Mouse (Mus musculus) embryonic facial prominence, embryonic 13.5 days (tissue): ENCODE data around the gene Foxn1. TPM values are rescaled to one million over a fixed set of nuclear protein-coding genes. Genes with fewer than 3 reads are reported as not detected.

ENCODE experiments used
- ATAC-seq: fragments of 200-750 bp; cut with Nextera tagmentation; 2 replicates; pipeline ENCODE4 v1.8.0; 2017; ENCODE audit warnings: low read depth; ENCODE audit not compliant: insufficient number of reproducible peaks, insufficient read depth, low FRiP score, low TSS enrichment
- H3K27ac ChIP-seq: fragments of 300-500 bp; sonication (generic); 2 replicates; pipeline ENCODE4 v1.5.1; 2015; ENCODE audit warnings: moderate library complexity, mild to moderate bottlenecking, inconsistent platforms
- H3K27me3 ChIP-seq: fragments of 300-500 bp; sonication (generic); 2 replicates; pipeline ENCODE4 v1.6.1; 2015; ENCODE audit warnings: mild to moderate bottlenecking, inconsistent platforms
- H3K36me3 ChIP-seq: fragments of 300-500 bp; sonication (generic); 2 replicates; pipeline ENCODE4 v1.6.1; 2015; ENCODE audit warnings: mild to moderate bottlenecking, inconsistent platforms
- H3K4me1 ChIP-seq: fragments of 300-500 bp; sonication (generic); 2 replicates; pipeline ENCODE4 v1.6.1; 2015; ENCODE audit warnings: inconsistent platforms
- H3K4me2 ChIP-seq: fragments of 300-500 bp; sonication (generic); 2 replicates; pipeline ENCODE4 v1.6.1; 2015; ENCODE audit warnings: moderate library complexity, mild to moderate bottlenecking, inconsistent platforms
- H3K4me3 ChIP-seq: fragments of 300-500 bp; sonication (generic); 2 replicates; pipeline ENCODE4 v1.5.1; 2015; ENCODE audit warnings: mild to moderate bottlenecking, inconsistent platforms
- H3K9ac ChIP-seq: fragments of 300-500 bp; sonication (generic); 2 replicates; pipeline ENCODE4 v1.6.1; 2015; ENCODE audit warnings: mild to moderate bottlenecking, inconsistent platforms
- H3K9me3 ChIP-seq: fragments of 300-500 bp; sonication (generic); 2 replicates; pipeline ENCODE4 v1.6.1; 2016; ENCODE audit warnings: inconsistent platforms
- WGBS: fragments of 180-500 bp; shearing (Covaris S2); methylation state at CpG from one replicate; pipeline ENCODE4 v1.1.7; 2015; ENCODE audit warnings: mixed read lengths; 5-methylcytosine and 5-hydroxymethylcytosine counted together
- polyA plus RNA-seq: library from polyadenylated mRNA; unstranded; fragments of >200 nt; fragmentation: Nextera tagmentation; extraction: Ambion mirVana; gene quantifications from 2 replicates; pipeline ENCODE4 v1.2.1, GENCODE M21; 2015

Foxn1 gene
- polyA plus RNA-seq, 1 experiment from 2014 or later = 1.1 TPM

GRCm38 (mm10) chr11:78344328-78344889 lies 41.9 kb downstream of the Foxn1 start:
- H3K27ac ChIP-seq = peak overlapping the region; percentile 94
- 81% methylated on average over 6 of the region's 6 CpGs for WGBS

GRCm38 (mm10) chr11:78343381-78344327 lies 42.7 kb downstream of the Foxn1 start, which contains the start of gene Unc119:
Gene Unc119, plus strand, starts transcription at chr11:78343482.
- peak within 1 kb of the TSS; percentile 84 for H3K4me2 ChIP-seq
- H3K27ac ChIP-seq = peak within 1 kb of the TSS; percentile 94
- H3K9me3 ChIP-seq = no peaks in the 10 kb centered on the region
- H3K9ac ChIP-seq = peak within 1 kb of the TSS; percentile 96
- peak within 1 kb of the TSS; percentile 79 for H3K4me3 ChIP-seq
- ATAC-seq = peak; percentile 82
- WGBS = 2% methylated on average over 50 of the region's 66 CpGs
- H3K4me1 ChIP-seq = peaks cover 40% of the 10 kb centered on the region
- no peaks in the 10 kb centered on the region for H3K27me3 ChIP-seq
- peaks cover 44% of the 10 kb centered on the region for H3K36me3 ChIP-seq

More at GRCm38 (mm10) chr11:78344328-78344889, 41.9 kb downstream of the Foxn1 start:
- Histone ChIP-seq H3K36me3 (peaks cover 43% of the 10 kb centered on the region), H3K4me3 (peak overlapping the region; percentile 79), H3K9me3 (no peaks in the 10 kb centered on the region), H3K4me2 (peak overlapping the region; percentile 84), H3K9ac (peak overlapping the region; percentile 96), H3K4me1 (peaks cover 42% of the 10 kb centered on the region), H3K27me3 (no peaks in the 10 kb centered on the region)
- ATAC-seq = no peak

DNA sequence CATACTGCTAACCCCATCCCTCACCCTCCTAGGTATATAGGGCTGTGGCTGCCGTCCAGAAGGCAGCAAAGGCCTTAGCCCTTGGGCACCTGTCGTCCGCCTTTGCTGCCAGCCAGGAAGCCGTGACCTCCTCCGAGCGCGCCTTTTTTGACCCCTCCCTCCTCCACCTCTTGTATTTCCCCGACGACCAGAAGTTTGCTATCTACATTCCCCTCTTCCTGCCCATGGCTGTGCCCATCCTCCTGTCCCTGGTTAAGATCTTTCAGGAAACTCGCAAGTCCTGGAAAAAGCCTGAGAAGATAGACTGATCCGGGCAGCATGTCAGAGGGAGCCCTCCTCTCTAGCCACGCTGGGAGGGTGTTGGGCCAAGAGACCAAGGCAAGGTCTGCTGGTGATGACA lies 44.7 kb downstream of the Foxn1 start:
- H3K4me3 ChIP-seq = no peak overlapping the region
- no peak overlapping the region for H3K4me2 ChIP-seq
- no peak for ATAC-seq
- no peaks in the 10 kb centered on the region for H3K27me3 ChIP-seq
- H3K9ac ChIP-seq = no peak overlapping the region
- no peaks in the 10 kb centered on the region for H3K9me3 ChIP-seq
- 85% methylated on average over 12 of the region's 12 CpGs for WGBS
- H3K27ac ChIP-seq = no peak overlapping the region
- H3K36me3 ChIP-seq = peaks cover 46% of the 10 kb centered on the region
- H3K4me1 ChIP-seq = peaks cover 34% of the 10 kb centered on the region

DNA sequence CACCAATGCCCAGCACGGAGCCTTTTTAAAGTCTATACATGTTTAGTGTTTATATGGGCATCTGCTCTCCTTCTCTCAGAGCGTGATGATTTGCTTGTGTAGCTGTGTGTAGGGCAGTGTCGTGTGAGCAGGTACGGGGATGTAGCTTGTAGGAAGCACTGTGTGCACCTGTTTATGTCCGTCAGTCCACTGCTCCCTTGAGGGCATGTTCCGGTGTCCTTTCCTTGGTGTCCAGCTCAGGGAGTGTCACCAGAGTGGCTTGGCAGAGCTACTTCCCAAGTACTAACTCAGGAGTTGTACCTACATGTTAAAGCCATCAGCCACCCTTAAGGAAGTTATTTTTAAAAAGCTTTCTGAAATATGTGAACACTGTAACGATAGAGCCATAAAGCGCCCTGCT lies 49.3 kb downstream of the Foxn1 start:
- no peak overlapping the region for H3K4me2 ChIP-seq
- 94% methylated on average over 8 of the region's 8 CpGs for WGBS
- no peaks in the 10 kb centered on the region for H3K27me3 ChIP-seq
- H3K9ac ChIP-seq = no peak overlapping the region
- H3K9me3 ChIP-seq = no peaks in the 10 kb centered on the region
- no peak for ATAC-seq
- H3K4me1 ChIP-seq = no peaks in the 10 kb centered on the region
- H3K4me3 ChIP-seq = no peak overlapping the region
- peaks cover 89% of the 10 kb centered on the region for H3K36me3 ChIP-seq
- no peak overlapping the region for H3K27ac ChIP-seq

DNA sequence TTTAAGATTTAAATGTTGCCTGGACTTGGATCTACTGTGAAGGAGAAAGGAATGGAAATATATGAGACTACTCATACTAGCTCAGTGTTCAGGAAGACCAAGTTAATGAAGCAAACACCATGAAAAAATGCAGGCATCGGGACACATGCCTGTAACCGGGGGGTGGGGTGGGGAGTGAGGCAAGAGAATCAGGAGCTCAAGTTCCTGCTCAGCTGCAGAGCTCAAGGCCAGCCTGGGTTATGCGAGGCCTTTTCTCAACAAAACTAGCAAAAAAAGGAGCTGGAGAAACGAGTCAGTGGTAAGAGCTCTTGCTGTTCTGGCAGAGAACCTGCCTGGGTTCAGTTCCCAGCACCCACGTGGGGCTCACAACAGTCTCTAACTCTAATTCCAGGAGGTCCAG lies 52.4 kb downstream of the Foxn1 start:
- Histone ChIP-seq H3K36me3 (peaks cover 61% of the 10 kb centered on the region), H3K4me3 (no peak overlapping the region), H3K9ac (no peak overlapping the region), H3K27ac (no peak overlapping the region), H3K9me3 (no peaks in the 10 kb centered on the region), H3K27me3 (no peaks in the 10 kb centered on the region), H3K4me2 (no peak overlapping the region), H3K4me1 (peaks cover 4% of the 10 kb centered on the region)
- ATAC-seq = no peak
- 86% methylated on average over 5 of the region's 5 CpGs for WGBS

DNA sequence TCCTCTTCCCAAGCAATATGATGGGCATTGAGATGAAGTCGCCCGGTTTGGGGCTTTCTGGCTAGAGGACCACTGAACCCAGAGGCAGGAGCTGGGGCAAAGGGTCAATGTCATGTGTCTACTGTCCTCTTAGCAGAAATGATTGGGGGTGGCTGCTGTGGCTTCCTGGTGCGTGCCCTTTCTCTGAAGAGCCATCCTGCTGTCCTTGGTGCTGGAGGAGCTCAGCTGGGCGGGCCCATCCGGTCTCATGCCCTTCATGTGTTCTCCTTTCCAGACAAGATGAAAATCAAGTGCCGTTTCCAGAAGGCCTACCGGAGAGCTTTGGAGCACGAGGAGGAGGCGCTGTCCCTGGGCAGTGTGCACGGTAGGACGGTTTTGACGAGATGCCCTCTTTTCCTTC lies 53.7 kb downstream of the Foxn1 start:
- WGBS = 93% methylated on average over 12 of the region's 12 CpGs
- no peaks in the 10 kb centered on the region for H3K27me3 ChIP-seq
- H3K27ac ChIP-seq = no peak overlapping the region
- H3K4me1 ChIP-seq = peaks cover 7% of the 10 kb centered on the region
- no peaks in the 10 kb centered on the region for H3K9me3 ChIP-seq
- no peak for ATAC-seq
- no peak overlapping the region for H3K9ac ChIP-seq
- no peak overlapping the region for H3K4me2 ChIP-seq
- peaks cover 50% of the 10 kb centered on the region for H3K36me3 ChIP-seq
- H3K4me3 ChIP-seq = no peak overlapping the region

GRCm38 (mm10) chr11:78328512-78329056 lies 57.8 kb downstream of the Foxn1 start:
- peaks cover 15% of the 10 kb centered on the region for H3K36me3 ChIP-seq
- no peak overlapping the region for H3K27ac ChIP-seq
- no peaks in the 10 kb centered on the region for H3K27me3 ChIP-seq
- H3K4me3 ChIP-seq = peak overlapping the region; percentile 86
- WGBS = 1% methylated on average over 35 of the region's 41 CpGs
- H3K4me2 ChIP-seq = peak overlapping the region; percentile 93
- H3K9ac ChIP-seq = peak overlapping the region; percentile 89
- peaks cover 8% of the 10 kb centered on the region for H3K4me1 ChIP-seq
- no peak; the same call in 1 of the 2 replicates for ATAC-seq
- H3K9me3 ChIP-seq = no peaks in the 10 kb centered on the region

- peaks cover 15% of the 10 kb centered on the region for H3K4me1 ChIP-seq
- H3K36me3 ChIP-seq = peaks cover 8% of the 10 kb centered on the region
- H3K4me3 ChIP-seq = peak within 1 kb of the TSS; percentile 86
- peak within 1 kb of the TSS; percentile 93 for H3K4me2 ChIP-seq
- no peaks in the 10 kb centered on the region for H3K9me3 ChIP-seq
- H3K27ac ChIP-seq = no peak within 1 kb of the TSS
- peak within 1 kb of the TSS; percentile 89 for H3K9ac ChIP-seq
- ATAC-seq = peak; percentile 89
- no peaks in the 10 kb centered on the region for H3K27me3 ChIP-seq
- 14% methylated on average over 37 of the region's 37 CpGs for WGBS
Observed at GRCm38 (mm10) chr11:78327634-78328511, 58.5 kb downstream of the Foxn1 start, which contains the start of gene Pigs. Gene Pigs, plus strand, starts transcription at chr11:78328415.

DNA sequence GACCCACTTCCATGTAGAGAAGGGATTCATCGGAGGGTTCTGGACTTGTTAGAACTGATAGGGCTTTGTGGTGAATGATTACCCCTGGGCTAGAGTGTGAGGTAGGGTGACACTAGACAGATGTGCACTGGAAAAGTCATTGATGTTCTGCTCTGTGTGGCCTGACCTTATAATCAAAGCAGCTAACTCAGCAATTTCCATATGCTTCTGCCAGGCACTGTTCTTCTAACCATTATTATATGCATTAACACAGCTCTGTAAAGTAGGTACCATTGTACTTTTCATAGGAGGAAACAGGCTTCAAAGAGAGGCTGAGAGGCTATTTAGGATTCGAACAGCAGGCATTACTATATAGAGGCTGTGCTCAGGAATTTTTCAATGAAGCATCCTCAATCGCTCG lies 59.1 kb downstream of the Foxn1 start:
- no peaks in the 10 kb centered on the region for H3K9me3 ChIP-seq
- no peaks in the 10 kb centered on the region for H3K27me3 ChIP-seq
- WGBS = 87% methylated on average over 4 of the region's 4 CpGs
- peaks cover 21% of the 10 kb centered on the region for H3K4me1 ChIP-seq
- H3K4me3 ChIP-seq = no peak overlapping the region
- peaks cover under 1% of the 10 kb centered on the region for H3K36me3 ChIP-seq
- H3K4me2 ChIP-seq = no peak overlapping the region
- no peak overlapping the region for H3K9ac ChIP-seq
- ATAC-seq = no peak
- H3K27ac ChIP-seq = no peak overlapping the region

DNA sequence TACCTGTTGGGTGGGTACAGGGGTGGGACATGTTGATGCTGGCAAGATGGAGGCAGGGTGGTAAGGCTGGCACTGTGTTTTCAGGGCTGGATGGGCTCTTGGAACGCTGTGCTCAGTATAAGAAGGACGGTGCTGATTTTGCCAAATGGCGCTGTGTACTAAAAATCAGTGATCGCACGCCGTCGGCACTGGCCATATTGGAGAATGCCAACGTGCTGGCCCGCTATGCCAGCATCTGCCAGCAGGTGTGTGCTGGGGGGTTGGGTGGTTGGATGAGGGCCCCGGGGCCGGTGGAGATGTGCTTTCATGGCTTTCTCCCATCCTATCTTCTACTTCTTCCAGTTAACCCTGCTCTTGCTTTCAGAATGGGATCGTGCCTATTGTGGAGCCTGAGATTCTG lies 61.4 kb downstream of the Foxn1 start:
- Histone ChIP-seq H3K4me3 (no peak overlapping the region), H3K9me3 (no peaks in the 10 kb centered on the region), H3K4me1 (peaks cover 25% of the 10 kb centered on the region), H3K27ac (no peak overlapping the region), H3K36me3 (peaks cover 16% of the 10 kb centered on the region), H3K9ac (no peak overlapping the region), H3K27me3 (no peaks in the 10 kb centered on the region), H3K4me2 (no peak overlapping the region)
- WGBS = 93% methylated on average over 12 of the region's 12 CpGs
- no peak for ATAC-seq
